Mouse (Mus musculus): Measurements from ENCODE around the gene Gm20388.

The Gm20388 gene

GRCm38 (mm10) chr8:120416522-120417394 lies 506.1 kb downstream of the Gm20388 start:
- peak; percentile 57 for DNase-seq (ENCODE audit: low spot score)

- peak; percentile 61 for DNase-seq (ENCODE audit: low spot score)
Measured at GRCm38 (mm10) chr8:120418188-120418587, 507.5 kb downstream of the Gm20388 start.

GRCm38 (mm10) chr8:120419675-120420074 lies 509.0 kb downstream of the Gm20388 start:
- no peak for DNase-seq (ENCODE audit: low spot score)

- DNase-seq (ENCODE audit: low spot score): no peak
Measured at GRCm38 (mm10) chr8:120420226-120420625, 509.6 kb downstream of the Gm20388 start.

- peak; percentile 83 for DNase-seq (ENCODE audit: low spot score)
Measured at GRCm38 (mm10) chr8:120421638-120422037, 511.0 kb downstream of the Gm20388 start.

GRCm38 (mm10) chr8:120422236-120422635 lies 511.6 kb downstream of the Gm20388 start:
- DNase-seq (ENCODE audit: low spot score): no peak

- no peak for DNase-seq (ENCODE audit: low spot score)
Measured at GRCm38 (mm10) chr8:120423576-120423975, 512.9 kb downstream of the Gm20388 start.

GRCm38 (mm10) chr8:120424829-120425198 lies 514.2 kb downstream of the Gm20388 start:
- DNase-seq (ENCODE audit: low spot score): no peak

- DNase-seq (ENCODE audit: low spot score): no peak
Measured at GRCm38 (mm10) chr8:120425199-120425941, 514.7 kb downstream of the Gm20388 start.

- DNase-seq (ENCODE audit: low spot score): no peak
Measured at GRCm38 (mm10) chr8:120426105-120426504, 515.5 kb downstream of the Gm20388 start.

- peak; percentile 50 for DNase-seq (ENCODE audit: low spot score)
Measured at GRCm38 (mm10) chr8:120426622-120427385, 516.2 kb downstream of the Gm20388 start.

- DNase-seq (ENCODE audit: low spot score): no peak
Measured at GRCm38 (mm10) chr8:120428492-120428891, 517.9 kb downstream of the Gm20388 start.

GRCm38 (mm10) chr8:120429116-120429515 lies 518.5 kb downstream of the Gm20388 start:
- DNase-seq (ENCODE audit: low spot score): no peak

- no peak for DNase-seq (ENCODE audit: low spot score)
Measured at GRCm38 (mm10) chr8:120431042-120431441, 520.4 kb downstream of the Gm20388 start.

- no peak for DNase-seq (ENCODE audit: low spot score)
Measured at GRCm38 (mm10) chr8:120432438-120432837, 521.8 kb downstream of the Gm20388 start.

GRCm38 (mm10) chr8:120433143-120433542 lies 522.5 kb downstream of the Gm20388 start:
- no peak for DNase-seq (ENCODE audit: low spot score)

- no peak for DNase-seq (ENCODE audit: low spot score)
Measured at GRCm38 (mm10) chr8:120433734-120434133, 523.1 kb downstream of the Gm20388 start.

- DNase-seq (ENCODE audit: low spot score): no peak
Measured at GRCm38 (mm10) chr8:120435781-120436180, 525.1 kb downstream of the Gm20388 start.

GRCm38 (mm10) chr8:120436491-120437030 lies 525.9 kb downstream of the Gm20388 start:
- no peak for DNase-seq (ENCODE audit: low spot score)

GRCm38 (mm10) chr8:120437207-120437606 lies 526.6 kb downstream of the Gm20388 start:
- DNase-seq (ENCODE audit: low spot score): peak; percentile 38

GRCm38 (mm10) chr8:120437666-120438395 lies 527.2 kb downstream of the Gm20388 start:
- DNase-seq (ENCODE audit: low spot score): peak; percentile 58

Measured in adipocyte (in vitro differentiated cells).